ENCODE assay signal across 14 mouse cellular contexts in genomic region chr2:72070086-72070485, GRCm38 (mm10).
DNase-seq lines count a peak whose midpoint lies in the region; ATAC-seq and TF ChIP-seq lines count a peak whose summit lies in the region.
"Had no signal": no experiment of that assay in that cellular context is flagged by ENCODE, and none has a peak within 500 bp of the region (broad histone marks: within the 10 kb centered on the region; RNA-seq: fewer than 3 reads in every experiment).

No protein-coding gene starts in this region.

- no peak overlapping the region for H3K27ac ChIP-seq in limb, embryonic 14.5 days (replicated peaks; ENCODE audit: low read depth, low read length)
- H3K27ac ChIP-seq in limb, embryonic 10.5 days, result no peak overlapping the region
- H3K27ac ChIP-seq in stomach, embryonic 16.5 days (ENCODE audit: low read length), result peak overlapping the region; percentile 47; the same call in 1 of the 2 replicates
- H3K27ac ChIP-seq: embryonic facial prominence, embryonic 15.5 days; heart, embryonic 13.5 days; macrophage had no signal

- H3K4me3 ChIP-seq in limb, embryonic 14.5 days (replicated peaks; ENCODE audit: low read length), result no peak overlapping the region
- no peak overlapping the region for H3K4me3 ChIP-seq in limb, embryonic 10.5 days
- no peak overlapping the region for H3K4me3 ChIP-seq in stomach, embryonic 16.5 days (replicated peaks; ENCODE audit: low read length)
- H3K4me3 ChIP-seq: embryonic facial prominence, embryonic 15.5 days; heart, embryonic 13.5 days; myocyte had no signal

- H3K27me3 ChIP-seq in limb, embryonic 14.5 days (ENCODE audit: control insufficient read depth, insufficient read depth, low read length), result no peaks in the 10 kb centered on the region
- no peaks in the 10 kb centered on the region for H3K27me3 ChIP-seq in limb, embryonic 10.5 days (ENCODE audit: low read depth, poor library complexity, severe bottlenecking)
- H3K27me3 ChIP-seq in stomach, embryonic 16.5 days (ENCODE audit: control insufficient read depth, insufficient read depth, low read length), result no peaks in the 10 kb centered on the region
- H3K27me3 ChIP-seq: embryonic facial prominence, embryonic 15.5 days; heart, embryonic 13.5 days had no signal

- no peaks in the 10 kb centered on the region for H3K4me1 ChIP-seq in limb, embryonic 14.5 days (ENCODE audit: control insufficient read depth, insufficient read depth, low read length)
- H3K4me1 ChIP-seq in limb, embryonic 10.5 days, result peaks cover 6% of the 10 kb centered on the region
- no peaks in the 10 kb centered on the region for H3K4me1 ChIP-seq in stomach, embryonic 16.5 days (ENCODE audit: control insufficient read depth, insufficient read depth, low read length)
- H3K4me1 ChIP-seq: embryonic facial prominence, embryonic 15.5 days had no signal

- no peak for ATAC-seq in limb, embryonic 14.5 days (ENCODE audit: low FRiP score, low read depth)
- no peak for ATAC-seq in stomach, embryonic 16.5 days (ENCODE audit: insufficient read depth, low FRiP score)
- ATAC-seq: forebrain, postnatal 0 days had no signal

- intact Hi-C loops in heart, postnatal 10 days (cut with DNase I), result no loop called here

- H3K9ac ChIP-seq in limb, embryonic 14.5 days (ENCODE audit: low read depth, low read length, severe bottlenecking), result no peak overlapping the region
- no peak overlapping the region for H3K9ac ChIP-seq in stomach, embryonic 16.5 days (ENCODE audit: low read length)
- H3K9ac ChIP-seq: embryonic facial prominence, embryonic 15.5 days; forebrain, postnatal 0 days; heart, embryonic 13.5 days had no signal

- H3K9me3 ChIP-seq in limb, embryonic 14.5 days (ENCODE audit: control insufficient read depth, low read length), result no peaks in the 10 kb centered on the region
- no peaks in the 10 kb centered on the region for H3K9me3 ChIP-seq in limb, embryonic 10.5 days (replicated peaks)
- H3K9me3 ChIP-seq in stomach, embryonic 16.5 days (replicated peaks; ENCODE audit: control insufficient read depth, low read length), result no peaks in the 10 kb centered on the region
- H3K9me3 ChIP-seq: embryonic facial prominence, embryonic 15.5 days; heart, embryonic 13.5 days had no signal

- TF ChIP-seq POLR2A in limb, embryonic 14.5 days (IDR thresholded peaks at IDR 0.05; ENCODE audit: borderline replicate concordance, extremely low read depth, insufficient read depth, insufficient read length), result no peak

- peak; percentile 16 for DNase-seq in limb, embryonic 14.5 days (ENCODE audit: low spot score)
- no peak for DNase-seq in limb, embryonic 10.5 days (ENCODE audit: low spot score)
- DNase-seq in heart, postnatal 10 days, result peak; percentile 24 to 40
- peak; percentile 56 to 77 for DNase-seq in kidney, postnatal 25 days
- no peak for DNase-seq in cerebellum, adult 9-10 months
- DNase-seq in ovary, postnatal 36 days (ENCODE audit: low spot score), result no peak
- DNase-seq: cerebellum, adult 9-11 months; forebrain, postnatal 0 days; right cerebral cortex, postnatal 14 days had no signal

- H3K36me3 ChIP-seq in limb, embryonic 14.5 days (ENCODE audit: control insufficient read depth, insufficient read depth, low read length), result no peaks in the 10 kb centered on the region
- H3K36me3 ChIP-seq in limb, embryonic 10.5 days, result no peaks in the 10 kb centered on the region
- no peaks in the 10 kb centered on the region for H3K36me3 ChIP-seq in stomach, embryonic 16.5 days (ENCODE audit: control insufficient read depth, insufficient read depth, low read length)
- H3K36me3 ChIP-seq: embryonic facial prominence, embryonic 15.5 days; heart, embryonic 13.5 days had no signal

- no peak overlapping the region for H3K4me2 ChIP-seq in limb, embryonic 14.5 days (replicated peaks; ENCODE audit: low read depth, low read length, severe bottlenecking)
- no peak overlapping the region for H3K4me2 ChIP-seq in stomach, embryonic 16.5 days (ENCODE audit: low read depth, low read length)
- H3K4me2 ChIP-seq: embryonic facial prominence, embryonic 15.5 days; heart, embryonic 13.5 days had no signal

- 61% methylated on average over 8 of the region's 8 CpGs for WGBS in limb, embryonic 14.5 days
- 73% methylated on average over 8 of the region's 8 CpGs for WGBS in limb, embryonic 10.5 days
- WGBS in stomach, embryonic 16.5 days, result 40% methylated on average over 8 of the region's 8 CpGs

Comparison
In these comparisons a context has a peak if more than half of its experiments do, and no peak if none do; other contexts are left out.
1. DNase-seq: peak in limb, embryonic 14.5 days (single experiment), heart, postnatal 10 days (2 of 2) and kidney, postnatal 25 days (2 of 2); none in limb, embryonic 10.5 days (single experiment), cerebellum, adult 9-10 months (single experiment) and ovary, postnatal 36 days (single experiment).